Mouse (Mus musculus) spleen, postnatal 14 days (tissue): ENCODE results near the gene Exoc4.

ENCODE experiments used
- DNase-seq, 2 experiments: peaks; one replicate each; pipeline ENCODE4 v3.0.0; 2021 to 2022; ENCODE audit warnings: low spot score in 2 of 2

The Exoc4 gene

GRCm38 (mm10) chr6:34013469-34013868 lies 764.6 kb downstream of the Exoc4 start:
- no peak for DNase-seq
